Mouse (Mus musculus): Measurements from ENCODE around the gene Slc26a1. TPM values are rescaled to one million over a fixed set of nuclear protein-coding genes. Genes with fewer than 3 reads are reported as not detected.

The Slc26a1 gene
- total RNA-seq, 1 experiment from 2014 or later: 1.8 TPM

DNA sequence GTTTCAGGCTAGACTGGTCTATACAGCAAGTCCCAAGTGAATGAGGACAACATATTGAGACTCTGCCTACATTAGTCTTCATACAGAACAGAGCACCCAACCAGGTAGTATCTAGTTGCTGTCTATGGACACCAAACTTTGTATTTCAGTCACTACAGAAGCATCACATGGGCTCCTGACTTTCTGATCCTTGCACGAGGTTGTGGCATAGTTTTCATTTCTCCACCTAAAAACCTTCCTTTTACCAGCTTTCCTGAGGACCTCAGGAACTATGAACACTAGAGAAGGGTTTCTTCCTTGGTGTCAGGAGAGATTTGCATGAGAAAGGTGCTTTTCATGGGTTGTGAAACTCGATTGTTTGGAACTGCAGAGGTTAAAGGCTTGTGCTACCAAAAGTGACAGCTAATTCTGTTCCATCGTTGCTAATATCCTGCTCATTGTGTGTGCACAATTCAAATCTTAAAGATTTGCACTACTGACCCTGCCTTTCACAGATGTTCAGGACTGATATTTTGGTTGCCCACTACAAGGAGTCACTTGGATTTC, 6.9 kb downstream of the Slc26a1 start:
- 0 out of 4 replicates have a peak, but pooled peaks of 1 of the 2 experiments have one; percentile 3 for ATAC-seq (replicated peaks in 1 of 2; ENCODE audit: insufficient read depth in 1 of 2, low FRiP score in 2 of 2, low TSS enrichment in 1 of 2, low read depth in 1 of 2, poor library complexity in 2 of 2, severe bottlenecking in 2 of 2)

DNA sequence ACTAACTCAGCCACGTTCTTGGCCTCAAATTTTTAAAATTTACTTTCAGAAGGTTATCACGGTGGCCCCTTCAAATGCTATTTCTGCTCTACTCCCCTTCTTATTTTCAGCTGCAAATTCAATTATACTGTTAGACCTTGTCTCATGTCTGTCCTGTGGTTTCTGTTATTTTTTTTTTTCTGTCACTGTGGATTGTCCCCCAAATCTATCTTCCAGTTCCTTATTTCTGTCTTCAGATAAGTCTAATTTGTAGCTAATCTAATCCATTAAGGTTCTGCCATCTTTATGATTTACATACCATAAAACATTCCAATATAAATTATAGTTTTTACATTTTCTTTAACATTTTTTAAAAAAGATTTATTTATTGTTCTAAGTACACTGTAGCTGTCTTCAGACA, 8.0 kb downstream of the Slc26a1 start:
- no peak for ATAC-seq (replicated peaks in 1 of 2; ENCODE audit: insufficient read depth in 1 of 2, low FRiP score in 2 of 2, low TSS enrichment in 1 of 2, low read depth in 1 of 2, poor library complexity in 2 of 2, severe bottlenecking in 2 of 2)

DNA sequence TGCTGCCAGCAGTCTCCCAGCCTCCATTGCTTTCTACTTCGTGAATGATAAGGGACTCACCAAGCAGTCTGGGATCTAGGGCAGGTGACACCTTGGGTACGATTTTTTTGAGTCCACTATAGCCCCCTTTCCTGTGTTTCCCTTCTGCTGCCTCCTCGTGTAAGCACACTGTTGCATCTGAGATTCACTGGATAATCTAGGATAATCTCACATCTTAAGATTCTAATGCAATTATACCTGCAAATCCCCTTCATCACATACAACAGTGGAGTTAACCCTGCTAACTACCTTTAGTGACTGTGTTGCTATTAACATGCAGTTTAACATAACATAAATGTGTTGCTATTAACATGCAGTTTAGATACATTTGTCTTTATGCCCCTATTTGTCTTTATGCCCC, 10.3 kb downstream of the Slc26a1 start:
- no peak for ATAC-seq (replicated peaks in 1 of 2; ENCODE audit: insufficient read depth in 1 of 2, low FRiP score in 2 of 2, low TSS enrichment in 1 of 2, low read depth in 1 of 2, poor library complexity in 2 of 2, severe bottlenecking in 2 of 2)

- ATAC-seq (replicated peaks in 1 of 2; ENCODE audit: insufficient read depth in 1 of 2, low FRiP score in 2 of 2, low TSS enrichment in 1 of 2, low read depth in 1 of 2, poor library complexity in 2 of 2, severe bottlenecking in 2 of 2): no peak
Observed at GRCm38 (mm10) chr5:108662772-108663171, 12.6 kb downstream of the Slc26a1 start.

DNA sequence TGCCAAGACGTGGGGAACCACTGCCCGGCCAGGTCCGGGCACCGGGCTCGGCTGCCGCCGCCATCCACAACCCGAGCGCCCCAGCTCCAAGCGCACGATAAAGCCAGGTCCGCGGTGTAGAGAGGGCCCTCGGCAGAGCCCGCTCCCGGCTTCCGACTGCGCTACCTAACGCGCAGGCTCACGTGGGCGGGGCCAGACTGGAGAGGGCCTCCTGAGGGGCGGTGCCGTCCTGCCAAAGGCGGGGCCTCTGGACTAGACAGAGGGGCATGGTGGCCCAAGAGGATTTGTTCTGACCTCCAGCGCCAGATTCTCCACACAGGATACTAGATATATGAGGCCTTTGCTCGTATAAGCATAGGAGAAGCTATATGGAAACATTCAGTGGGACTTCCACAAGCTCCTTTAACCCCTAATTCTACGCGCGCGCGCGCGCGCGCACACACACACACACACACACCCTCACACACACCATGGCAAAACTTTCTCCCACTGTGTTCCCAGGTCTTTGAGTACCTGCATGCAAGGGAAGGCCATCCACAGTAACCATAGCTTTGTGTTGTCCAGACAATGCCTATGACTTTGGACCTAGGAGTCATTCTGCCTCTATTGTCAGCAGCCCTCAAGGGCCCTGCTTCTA, 14.6 kb downstream of the Slc26a1 start:
- ATAC-seq (replicated peaks in 1 of 2; ENCODE audit: insufficient read depth in 1 of 2, low FRiP score in 2 of 2, low TSS enrichment in 1 of 2, low read depth in 1 of 2, poor library complexity in 2 of 2, severe bottlenecking in 2 of 2): peak; percentile 94 to 98

DNA sequence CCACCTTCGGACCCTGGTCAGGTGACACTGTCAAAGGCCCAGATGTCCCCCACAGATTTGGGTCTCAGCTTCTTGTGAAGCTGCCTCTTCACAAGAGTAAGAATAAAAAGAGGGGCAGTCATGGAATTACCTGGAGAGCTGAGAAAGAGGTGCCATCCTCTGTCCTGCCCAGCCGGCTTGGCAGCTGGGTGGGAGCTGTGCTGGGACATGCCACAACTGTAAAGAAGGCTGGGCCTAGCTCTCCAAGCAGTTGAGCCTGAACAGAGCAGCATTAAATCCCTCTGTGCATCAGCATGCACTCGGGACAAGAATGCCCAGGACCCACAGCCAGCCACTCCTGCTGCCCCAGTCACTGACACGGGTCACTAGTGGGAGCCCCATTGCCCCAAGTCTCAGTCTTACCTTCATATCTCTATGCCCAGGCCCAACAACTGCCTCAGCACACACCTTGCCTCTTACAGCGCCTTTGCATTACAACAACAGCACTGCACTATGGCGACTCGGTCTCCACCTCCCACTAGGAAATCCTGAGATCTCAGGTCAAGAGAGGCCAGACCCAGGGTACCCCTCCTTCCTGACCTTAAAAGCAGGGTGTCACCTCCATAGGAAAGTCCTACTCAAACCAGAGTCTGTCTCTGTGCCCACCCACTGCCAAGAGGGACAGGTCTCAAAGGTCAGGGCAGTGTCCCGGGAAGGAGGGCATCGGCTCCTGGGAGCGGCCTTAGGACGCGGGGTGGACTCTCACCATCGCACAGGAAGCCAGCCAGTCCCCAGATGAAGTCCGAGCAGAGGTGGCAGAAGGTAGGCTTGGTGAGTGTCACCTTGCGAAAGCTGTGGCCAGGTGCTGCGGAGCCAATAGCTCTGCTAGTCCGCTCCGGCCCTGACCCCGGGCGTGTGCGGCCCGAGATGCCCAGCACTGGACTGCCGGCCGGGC, 15.4 kb downstream of the Slc26a1 start, which contains the start of gene Idua:
Gene Idua (plus strand): TSS at position 634 of the 934 bp plus-strand sequence.
- peak in 1 of 2 experiments; percentile 13; a peak in 2 of 4 replicates for ATAC-seq (replicated peaks in 1 of 2; ENCODE audit: insufficient read depth in 1 of 2, low FRiP score in 2 of 2, low TSS enrichment in 1 of 2, low read depth in 1 of 2, poor library complexity in 2 of 2, severe bottlenecking in 2 of 2)

DNA sequence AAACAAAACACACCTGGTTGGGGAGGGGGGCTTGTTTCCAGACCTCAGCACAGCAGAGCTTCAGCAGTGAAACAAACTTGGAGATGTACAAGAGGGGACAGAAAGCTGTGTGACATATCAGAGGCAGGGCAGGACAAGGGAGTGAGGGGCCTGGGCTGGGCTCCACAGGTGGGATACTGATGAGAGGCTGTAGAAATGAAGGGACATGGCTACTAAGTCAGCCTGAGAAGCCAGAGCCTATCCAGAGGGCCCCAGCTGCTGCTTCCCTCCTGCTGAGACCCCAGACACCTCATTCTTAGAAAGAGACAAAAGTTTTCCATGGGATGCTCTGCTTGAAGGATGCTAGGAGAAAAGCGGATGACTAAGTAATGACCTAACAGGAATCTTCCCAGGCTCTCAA, 16.8 kb downstream of the Slc26a1 start:
- ATAC-seq (replicated peaks in 1 of 2; ENCODE audit: insufficient read depth in 1 of 2, low FRiP score in 2 of 2, low TSS enrichment in 1 of 2, low read depth in 1 of 2, poor library complexity in 2 of 2, severe bottlenecking in 2 of 2): no peak

DNA sequence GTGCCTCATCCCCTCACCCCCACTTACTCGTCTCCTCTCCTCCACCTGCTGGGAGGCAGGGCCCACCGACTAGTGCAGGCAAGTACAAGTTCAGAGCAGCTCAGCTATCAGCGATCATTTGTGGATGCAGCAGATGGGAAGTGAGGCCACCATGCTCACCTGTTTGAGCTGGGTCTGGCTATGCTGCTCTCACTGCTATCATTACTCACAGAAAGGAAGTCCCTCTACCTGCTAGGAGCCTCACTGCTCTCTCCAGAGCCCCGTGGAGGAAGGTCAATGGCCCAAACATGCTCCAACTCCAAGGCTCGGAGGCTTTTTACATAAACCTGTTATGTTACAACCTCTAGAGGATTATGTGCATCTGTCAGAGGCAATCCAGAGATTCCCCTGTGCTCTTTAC, 18.0 kb downstream of the Slc26a1 start:
- ATAC-seq (replicated peaks in 1 of 2; ENCODE audit: insufficient read depth in 1 of 2, low FRiP score in 2 of 2, low TSS enrichment in 1 of 2, low read depth in 1 of 2, poor library complexity in 2 of 2, severe bottlenecking in 2 of 2): no peak

- ATAC-seq (replicated peaks in 1 of 2; ENCODE audit: insufficient read depth in 1 of 2, low FRiP score in 2 of 2, low TSS enrichment in 1 of 2, low read depth in 1 of 2, poor library complexity in 2 of 2, severe bottlenecking in 2 of 2): no peak
Observed at GRCm38 (mm10) chr5:108655891-108656650, 19.3 kb downstream of the Slc26a1 start.

DNA sequence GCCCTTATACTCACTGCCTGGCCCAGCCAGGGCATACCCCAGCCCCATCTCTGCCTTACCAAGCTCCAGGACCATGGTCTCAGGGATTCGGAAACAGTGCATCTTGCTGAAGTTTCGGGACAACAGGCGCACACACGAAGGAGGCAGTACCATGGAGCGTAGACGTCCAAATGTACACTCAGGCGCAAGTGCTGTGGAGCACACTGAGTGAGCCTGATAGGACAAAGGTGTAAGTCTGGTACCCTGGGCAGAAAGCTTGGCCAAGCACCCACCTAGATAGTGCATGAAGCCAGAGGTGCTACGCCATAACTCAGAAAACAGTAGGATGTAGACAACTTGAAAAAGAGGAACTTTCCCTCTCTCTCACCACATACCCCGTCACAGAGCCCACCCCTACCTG, 20.0 kb downstream of the Slc26a1 start:
- ATAC-seq (replicated peaks in 1 of 2; ENCODE audit: insufficient read depth in 1 of 2, low FRiP score in 2 of 2, low TSS enrichment in 1 of 2, low read depth in 1 of 2, poor library complexity in 2 of 2, severe bottlenecking in 2 of 2): 0 out of 4 replicates have a peak, but pooled peaks of 1 of the 2 experiments have one; percentile 12

DNA sequence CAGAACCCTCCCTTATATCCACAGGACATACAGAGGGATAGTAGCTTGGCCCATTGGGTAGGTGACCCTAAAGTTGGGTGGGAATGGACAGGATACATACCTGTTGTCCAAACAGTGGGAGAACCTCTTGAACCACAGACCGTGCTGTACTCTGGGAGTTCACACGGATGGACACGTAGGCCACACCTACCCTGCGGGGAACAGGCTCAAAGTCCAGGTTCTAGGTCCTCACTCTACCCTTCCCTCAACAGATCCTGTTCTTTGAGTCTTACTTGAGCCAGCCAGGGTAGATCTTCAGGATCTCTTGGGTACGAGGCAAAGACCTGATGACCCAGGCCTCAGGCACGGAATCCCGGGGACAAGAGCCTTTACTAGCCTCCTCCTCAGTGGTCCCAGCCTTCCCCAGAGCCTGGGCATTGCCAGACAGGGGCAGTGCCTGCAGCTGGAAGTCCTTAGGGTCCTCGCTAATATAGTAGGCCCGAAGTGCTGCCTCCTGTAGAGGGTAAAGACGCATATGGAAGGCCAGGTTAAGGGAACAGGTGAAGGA, 20.9 kb downstream of the Slc26a1 start:
- ATAC-seq (replicated peaks in 1 of 2; ENCODE audit: insufficient read depth in 1 of 2, low FRiP score in 2 of 2, low TSS enrichment in 1 of 2, low read depth in 1 of 2, poor library complexity in 2 of 2, severe bottlenecking in 2 of 2): no peak

GRCm38 (mm10) chr5:108653341-108653740, 22.0 kb downstream of the Slc26a1 start:
- ATAC-seq (replicated peaks in 1 of 2; ENCODE audit: insufficient read depth in 1 of 2, low FRiP score in 2 of 2, low TSS enrichment in 1 of 2, low read depth in 1 of 2, poor library complexity in 2 of 2, severe bottlenecking in 2 of 2): no peak

- ATAC-seq (replicated peaks in 1 of 2; ENCODE audit: insufficient read depth in 1 of 2, low FRiP score in 2 of 2, low TSS enrichment in 1 of 2, low read depth in 1 of 2, poor library complexity in 2 of 2, severe bottlenecking in 2 of 2): peak; percentile 65 to 82; a peak in 3 of 4 replicates
Observed at GRCm38 (mm10) chr5:108651823-108652222, 23.5 kb downstream of the Slc26a1 start.

DNA sequence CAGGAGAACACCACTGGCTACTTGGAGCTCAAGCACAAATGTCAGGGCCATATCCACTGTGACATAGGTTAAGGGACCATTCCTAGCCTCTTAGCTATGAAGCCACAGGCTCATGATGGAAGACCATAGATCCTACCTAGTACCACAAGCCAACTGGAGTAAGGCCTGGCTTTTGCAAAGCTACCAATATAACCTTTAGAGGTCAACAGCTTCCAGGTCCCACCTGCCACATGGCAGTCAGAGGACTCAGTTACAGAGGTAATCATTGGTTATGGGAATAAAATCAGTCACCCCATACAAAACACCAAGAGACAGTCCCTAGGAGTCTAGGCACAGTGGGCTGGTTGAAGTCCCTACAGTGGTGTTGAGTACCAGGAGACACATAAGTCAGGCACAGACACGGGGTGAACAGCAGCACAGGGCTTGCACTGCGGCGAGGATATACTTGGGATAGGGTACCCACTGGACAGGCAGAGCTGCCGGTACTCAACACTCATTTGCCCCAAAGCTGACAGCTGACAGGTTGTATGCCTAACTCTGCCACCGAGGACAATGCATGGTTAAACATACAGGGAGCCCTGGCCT, 24.1 kb downstream of the Slc26a1 start:
- ATAC-seq (replicated peaks in 1 of 2; ENCODE audit: insufficient read depth in 1 of 2, low FRiP score in 2 of 2, low TSS enrichment in 1 of 2, low read depth in 1 of 2, poor library complexity in 2 of 2, severe bottlenecking in 2 of 2): no peak

DNA sequence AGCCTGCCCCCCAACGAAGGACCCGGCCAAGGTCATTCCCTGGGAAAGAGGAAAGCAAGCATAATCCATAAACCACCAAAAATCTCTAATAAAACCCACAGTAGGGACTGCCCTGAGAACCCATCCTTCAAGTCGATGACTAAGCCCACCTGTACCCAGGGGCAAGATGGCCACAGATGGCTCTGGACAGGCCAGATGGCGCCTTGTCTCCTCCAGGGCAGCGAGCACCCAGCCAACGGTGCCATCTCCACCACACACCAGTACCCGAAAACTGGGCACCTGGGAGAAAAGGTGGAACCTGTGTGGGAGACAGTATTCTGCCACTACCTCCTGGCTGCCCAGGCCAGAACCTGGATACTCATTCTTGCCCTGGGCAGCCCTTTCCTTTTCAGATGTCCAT, 25.0 kb downstream of the Slc26a1 start:
- no peak for ATAC-seq (replicated peaks in 1 of 2; ENCODE audit: insufficient read depth in 1 of 2, low FRiP score in 2 of 2, low TSS enrichment in 1 of 2, low read depth in 1 of 2, poor library complexity in 2 of 2, severe bottlenecking in 2 of 2)

DNA sequence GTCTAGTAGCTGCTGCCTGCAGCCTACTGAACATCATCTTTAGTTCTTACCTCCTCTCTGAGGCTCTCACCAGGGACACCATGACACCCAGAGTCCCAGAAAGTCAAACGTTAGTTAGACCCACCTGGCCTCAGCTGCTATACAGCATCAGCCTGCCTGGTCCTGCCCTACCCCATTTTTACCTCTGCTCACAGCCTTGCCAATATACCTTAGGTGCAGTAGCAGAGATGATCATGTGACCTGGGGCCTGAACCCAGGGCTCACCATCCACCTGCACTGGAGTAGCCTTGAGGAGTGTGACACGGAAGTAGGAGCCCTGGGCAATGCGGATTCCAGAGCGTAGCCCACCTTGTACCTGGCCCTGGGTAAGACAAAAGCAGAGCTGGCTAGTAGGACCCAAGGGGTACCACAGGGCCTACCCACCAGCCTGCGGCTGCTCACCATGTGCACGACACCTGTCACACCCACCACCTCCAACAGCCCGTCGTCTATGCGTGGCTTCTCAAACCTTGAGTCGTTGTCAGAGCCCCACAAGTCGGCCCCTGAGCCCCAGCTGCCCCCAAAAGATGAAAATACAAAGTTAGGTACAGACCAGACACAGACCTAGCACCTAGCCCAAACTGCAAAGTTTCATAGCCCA, 26.3 kb downstream of the Slc26a1 start:
- ATAC-seq (replicated peaks in 1 of 2; ENCODE audit: insufficient read depth in 1 of 2, low FRiP score in 2 of 2, low TSS enrichment in 1 of 2, low read depth in 1 of 2, poor library complexity in 2 of 2, severe bottlenecking in 2 of 2): no peak
